Mouse (Mus musculus) testis, adult 2 months (tissue): ENCODE measurements around the gene 1700123L14Rik.

Source experiments
- CTCF ChIP-seq: fragments of 200-500 bp; IDR thresholded peaks from 2 replicates; pipeline ENCODE4 v1.5.1; 2012; ENCODE audit warnings: low read depth, mild to moderate bottlenecking, inconsistent platforms, low read length, moderate library complexity; ENCODE audit not compliant: control insufficient read depth, insufficient read depth, insufficient replicate concordance
- POLR2A ChIP-seq: fragments of 200-500 bp; IDR thresholded peaks from 2 replicates; pipeline ENCODE4 v1.6.1; 2012; ENCODE audit warnings: low read depth, mild to moderate bottlenecking, inconsistent platforms, low read length, moderate library complexity; ENCODE audit not compliant: control insufficient read depth

DNA sequence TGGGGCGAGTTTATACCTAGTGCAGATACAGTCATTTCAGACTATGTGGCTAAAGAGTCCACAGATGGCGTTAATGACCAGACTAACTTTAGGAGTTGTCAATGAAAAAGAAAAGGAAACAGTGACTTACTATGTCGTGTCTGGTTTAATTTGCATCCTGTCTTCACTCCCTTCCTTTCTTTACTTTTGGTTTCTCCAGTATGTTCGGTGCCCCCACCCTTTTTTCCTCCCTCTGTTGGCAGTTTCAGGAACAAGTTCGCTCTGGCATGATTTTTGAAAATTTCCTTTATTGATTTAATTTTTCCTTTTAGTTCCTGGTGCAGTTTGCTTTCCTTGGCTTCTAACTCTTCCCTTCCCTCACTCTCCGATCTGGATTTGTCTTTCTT lies 49.9 kb downstream of the 1700123L14Rik start:
- TF ChIP-seq CTCF (no peak), POLR2A (no peak)
